Mouse (Mus musculus) brain, adult 10 weeks (tissue): ENCODE measurements around the gene Ecpas. TPM values are rescaled to one million over a fixed set of nuclear protein-coding genes. Genes with fewer than 3 reads are reported as not detected.

Experiments
- polyA plus RNA-seq: library from polyadenylated mRNA; stranded (reverse); fragments of 350-450 nt; fragmentation: Illumina TruSeq; extraction: RNeasy Lipid Tissue Mini Kit (QIAGEN cat#74804); gene quantifications from one replicate; pipeline ENCODE4 v1.2.3, GENCODE M21; 2015; ENCODE audit warnings: low read depth, low replicate concordance

The Ecpas gene
- polyA plus RNA-seq = 61.9 TPM

DNA sequence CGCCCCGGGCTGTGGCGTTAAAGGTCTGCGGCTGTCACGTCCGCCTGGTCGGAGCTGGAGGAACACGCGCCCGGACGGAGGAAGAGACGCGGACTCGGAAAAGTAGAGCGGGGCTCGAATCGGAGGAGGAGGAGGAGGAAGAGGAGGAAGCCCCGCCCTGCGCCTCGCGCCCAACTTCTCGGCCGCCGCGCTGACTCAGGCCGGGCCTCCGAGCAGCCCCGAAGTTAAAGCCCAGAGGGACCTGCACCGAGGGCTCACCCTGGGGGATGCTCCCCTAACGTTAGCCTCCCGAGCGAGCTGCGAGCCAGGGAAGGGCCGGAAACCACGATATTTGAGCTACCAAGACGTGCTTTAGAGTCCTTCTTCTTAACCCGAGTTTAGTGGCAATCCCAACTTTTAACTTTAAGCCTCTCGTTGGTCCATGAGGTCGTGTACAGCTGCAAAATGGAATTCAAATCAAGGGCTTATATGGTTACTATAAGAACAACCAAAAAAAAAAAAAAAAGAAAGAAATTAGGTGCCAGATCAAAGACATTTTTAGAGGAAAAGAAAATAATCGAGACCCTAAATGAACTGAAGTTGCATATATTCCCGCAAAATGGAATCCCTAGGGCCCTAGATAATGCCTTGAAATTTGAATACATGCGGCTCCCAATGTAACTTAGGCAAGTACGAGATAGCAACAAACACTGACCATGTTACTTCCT is at the start of gene Ecpas:
Ecpas (minus strand) TSS at position 121 of the 707 bp plus-strand sequence.

DNA sequence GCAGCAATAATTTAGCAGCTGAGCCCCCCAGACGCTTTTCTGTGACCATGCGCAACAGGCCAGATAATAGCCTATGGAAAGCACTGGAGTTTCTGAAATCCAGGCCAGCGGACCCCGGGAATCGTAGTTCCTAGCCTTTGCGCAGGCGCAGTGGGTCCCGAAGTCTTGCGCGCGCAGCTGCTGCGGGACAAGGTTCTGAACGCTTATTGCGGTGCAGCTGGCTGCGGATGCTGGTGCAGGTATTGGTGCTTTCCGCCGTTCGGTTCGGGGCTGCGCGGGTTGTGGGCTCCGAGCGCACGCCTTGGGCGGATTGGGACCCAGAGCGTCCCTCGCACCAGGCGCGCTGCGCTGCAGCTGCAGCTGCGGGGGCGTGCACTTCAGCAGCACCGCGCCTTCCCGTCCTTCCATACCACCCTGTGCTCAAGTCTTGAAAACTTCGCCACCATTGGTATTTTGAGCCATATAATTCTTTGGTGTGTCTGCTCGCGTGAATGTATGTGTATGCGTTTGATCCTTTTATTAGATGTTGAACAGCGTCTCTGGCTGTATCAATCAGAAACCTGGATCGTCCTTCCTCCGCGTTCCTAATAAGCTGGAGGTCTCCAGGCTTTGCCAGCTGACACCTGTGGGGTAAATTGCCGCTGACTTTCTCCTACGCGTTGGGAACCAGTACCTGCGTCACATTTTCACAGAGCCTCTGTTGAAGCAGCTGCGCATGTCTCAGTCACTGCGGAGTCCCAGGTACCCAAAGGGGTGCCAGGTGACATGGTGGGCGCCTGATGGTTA is 31.1 kb upstream of the Ecpas start, which contains the start of gene Zkscan16:
Zkscan16 (plus strand) TSS at position 209 of the 786 bp plus-strand sequence.

DNA sequence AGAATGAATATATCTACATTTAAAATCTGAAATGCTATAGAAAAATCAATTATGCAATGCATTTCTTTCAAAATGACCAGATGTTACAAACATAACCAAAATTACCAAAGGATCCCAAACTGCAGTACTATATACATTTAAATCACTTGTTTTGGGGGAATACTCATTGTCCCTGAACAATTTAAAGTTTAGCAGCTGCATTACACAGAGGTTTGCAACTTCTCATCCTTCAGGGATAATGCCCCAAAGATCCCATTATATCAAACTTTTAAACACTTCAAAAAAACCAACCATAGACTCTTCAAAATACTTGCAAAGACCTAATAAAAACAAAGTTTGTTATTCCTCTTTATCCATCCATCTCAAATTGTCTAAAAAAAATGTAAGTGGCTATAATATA is 124.9 kb downstream of the Ecpas start, which contains the start of gene Olfr267:
Olfr267 (minus strand) TSS at position 101 of the 400 bp plus-strand sequence.

Other genes with a start within 250 kb of the Ecpas start
- gene Olfr267, start 125.0 kb downstream of the Ecpas start, polyA plus RNA-seq = not detected
- gene Zkscan16, start 30.9 kb upstream of the Ecpas start, polyA plus RNA-seq = 24.0 TPM
- 1.1 TPM for gene Ptgr1, start 74.4 kb upstream of the Ecpas start, polyA plus RNA-seq
- gene Dnajc25, start 82.3 kb upstream of the Ecpas start, polyA plus RNA-seq = 3.7 TPM
- not detected for gene Gm20503, start 90.5 kb upstream of the Ecpas start, polyA plus RNA-seq
- 90.5 TPM for gene Gng10, start 122.3 kb upstream of the Ecpas start, polyA plus RNA-seq
- gene AI481877, start 226.2 kb upstream of the Ecpas start, polyA plus RNA-seq = not detected